Mouse (Mus musculus): ENCODE results near the gene Spats2l. TPM values are rescaled to one million over a fixed set of nuclear protein-coding genes. Genes with fewer than 3 reads are reported as not detected.
A peak's percentile ranks its signal among the peaks of the same experiment; 100 is the strongest.

Gene Spats2l
- polyA plus RNA-seq, 1 experiment from 2014 or later: 69.8 TPM

- Histone ChIP-seq H3K27ac (replicated peaks; ENCODE audit: low read depth, low read length) (no peak overlapping the region), H3K36me3 (ENCODE audit: control insufficient read depth, insufficient read depth, low read length) (no peaks in the 10 kb centered on the region), H3K4me2 (ENCODE audit: low read length) (no peak overlapping the region), H3K27me3 (ENCODE audit: control insufficient read depth, insufficient read depth, low read length) (no peaks in the 10 kb centered on the region), H3K4me1 (ENCODE audit: control insufficient read depth, insufficient read depth, low read length) (peaks cover 1% of the 10 kb centered on the region; the same call in 1 of the 2 replicates), H3K4me3 (replicated peaks; ENCODE audit: low read depth, low read length) (no peak overlapping the region), H3K9me3 (ENCODE audit: control insufficient read depth, low read length) (no peaks in the 10 kb centered on the region), H3K9ac (replicated peaks; ENCODE audit: low read length) (no peak overlapping the region)
- no peak for DNase-seq
- ATAC-seq (ENCODE audit: low FRiP score, low TSS enrichment): no peak
- 76% methylated on average over 2 of the region's 2 CpGs for WGBS
Measured at GRCm38 (mm10) chr1:57991277-57991676, 217.3 kb downstream of the Spats2l start.

DNA sequence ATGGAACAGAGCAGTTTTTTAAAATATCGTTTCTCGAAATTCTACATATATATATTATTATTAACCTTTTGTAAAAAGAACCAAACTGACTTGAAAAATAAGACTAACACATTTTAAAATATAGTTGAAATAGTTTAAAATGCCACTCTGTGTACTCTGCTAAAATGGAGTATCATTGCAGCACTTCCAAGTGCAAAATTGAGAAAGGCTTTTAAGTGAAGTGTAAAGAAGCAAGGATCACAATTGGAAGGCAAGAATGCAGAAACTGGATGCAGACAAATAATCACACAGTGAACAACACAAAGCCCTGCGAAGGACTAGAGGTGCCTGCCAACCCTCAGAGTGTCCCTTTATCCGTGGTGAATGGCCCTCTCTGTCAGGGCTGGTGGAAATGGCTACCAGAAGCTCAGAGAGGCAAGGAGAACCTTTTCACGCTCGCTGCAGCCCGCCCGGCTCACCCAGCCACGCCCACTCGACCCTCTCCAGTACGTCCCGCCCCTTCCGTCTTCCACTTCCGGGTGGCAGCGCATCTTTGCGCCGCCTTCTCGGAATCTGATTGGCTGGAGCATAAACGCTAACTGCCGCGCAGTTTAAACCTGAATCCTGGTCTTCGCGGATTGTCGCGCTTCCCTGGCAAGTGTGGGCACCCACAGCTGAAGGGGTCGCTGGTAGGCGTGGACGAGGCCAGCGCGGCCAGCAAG is 221.6 kb downstream of the Spats2l start, which contains the start of gene Sgo2a:
Sgo2a (plus strand) TSS at position 540 of the 701 bp plus-strand sequence.
- H3K27me3 ChIP-seq (ENCODE audit: control insufficient read depth, insufficient read depth, low read length): no peaks in the 10 kb centered on the region
- no peaks in the 10 kb centered on the region for H3K36me3 ChIP-seq (ENCODE audit: control insufficient read depth, insufficient read depth, low read length)
- H3K27ac ChIP-seq (replicated peaks; ENCODE audit: low read depth, low read length): peak within 1 kb of the TSS; percentile 93
- DNase-seq: peak; percentile 99
- H3K4me3 ChIP-seq (replicated peaks; ENCODE audit: low read depth, low read length): peak within 1 kb of the TSS; percentile 80
- H3K9me3 ChIP-seq (ENCODE audit: control insufficient read depth, low read length): no peaks in the 10 kb centered on the region
- H3K4me1 ChIP-seq (ENCODE audit: control insufficient read depth, insufficient read depth, low read length): peaks cover 11% of the 10 kb centered on the region
- WGBS: 7% methylated on average over 30 of the region's 30 CpGs
- peak; percentile 99 for ATAC-seq (ENCODE audit: low FRiP score, low TSS enrichment)
- H3K9ac ChIP-seq (replicated peaks; ENCODE audit: low read length): peak within 1 kb of the TSS; percentile 65
- peak within 1 kb of the TSS; percentile 94 for H3K4me2 ChIP-seq (ENCODE audit: low read length)

- WGBS: under 1% methylated on average over 29 of the region's 29 CpGs
- Histone ChIP-seq H3K27ac (replicated peaks; ENCODE audit: low read depth, low read length) (no peak overlapping the region), H3K4me1 (ENCODE audit: control insufficient read depth, insufficient read depth, low read length) (peaks cover 11% of the 10 kb centered on the region), H3K36me3 (ENCODE audit: control insufficient read depth, insufficient read depth, low read length) (0 out of 2 replicates have a peak, but pooled peaks cover 3% of the 10 kb centered on the region), H3K4me3 (replicated peaks; ENCODE audit: low read depth, low read length) (peak overlapping the region; percentile 80), H3K9me3 (ENCODE audit: control insufficient read depth, low read length) (no peaks in the 10 kb centered on the region), H3K9ac (replicated peaks; ENCODE audit: low read length) (peak overlapping the region; percentile 65), H3K4me2 (ENCODE audit: low read length) (peak overlapping the region; percentile 94), H3K27me3 (ENCODE audit: control insufficient read depth, insufficient read depth, low read length) (no peaks in the 10 kb centered on the region)
- ATAC-seq (ENCODE audit: low FRiP score, low TSS enrichment) (no peak; the same call in 1 of the 2 replicates), DNase-seq (no peak)
Measured at GRCm38 (mm10) chr1:57996133-57996615, 222.2 kb downstream of the Spats2l start.

Other genes with a start within 250 kb of the Spats2l start
- 2.8 and 5.2 TPM in 2 replicates for gene Sgo2a, start 221.8 kb downstream of the Spats2l start, polyA plus RNA-seq (2014; fragmentation: Nextera tagmentation; extraction: Ambion mirVana)
- gene Kctd18, start 244.8 kb downstream of the Spats2l start, polyA plus RNA-seq (2014; fragmentation: Nextera tagmentation; extraction: Ambion mirVana): 26.5 and 29.5 TPM in 2 replicates